Mouse (Mus musculus) heart, postnatal 36 days (tissue): ENCODE data around the gene Rhbdd3. TPM values are rescaled to one million over a fixed set of nuclear protein-coding genes. Genes with fewer than 3 reads are reported as not detected.
A peak's percentile ranks its signal among the peaks of the same experiment; 100 is the strongest.

Experiments
- DNase-seq, 2 experiments: peaks; one replicate each; pipeline ENCODE4 v3.0.0; 2021 to 2022
- intact Hi-C: fragments of 180-260 bp; cut with DNase I; formaldehyde crosslinking; loops from one replicate; pipeline ENCODE4 v1.15.1; 2025
- total RNA-seq, 2 experiments: library from RNA; stranded (reverse); gene quantifications; 2 replicates each; pipeline ENCODE4 v1.2.3; 2021

Gene Rhbdd3
- total RNA-seq, result 10 to 100 TPM; 21.0 to 28.1 TPM

GRCm38 (mm10) chr11:5098736-5099542, at the start of gene Rhbdd3, which contains the start of gene Ewsr1:
Gene Rhbdd3 (plus strand): TSS chr11:5098926.
Gene Ewsr1 (minus strand): TSS chr11:5099266.
- intact Hi-C loops, result loop anchor here (2.0 to 10.0 kb wide), 2 partner anchors 34 to 1004 kb away; partner anchors contain the start of genes Gas2l1 and Mtfp1
- peak; percentile 98 to 100 for DNase-seq

DNA sequence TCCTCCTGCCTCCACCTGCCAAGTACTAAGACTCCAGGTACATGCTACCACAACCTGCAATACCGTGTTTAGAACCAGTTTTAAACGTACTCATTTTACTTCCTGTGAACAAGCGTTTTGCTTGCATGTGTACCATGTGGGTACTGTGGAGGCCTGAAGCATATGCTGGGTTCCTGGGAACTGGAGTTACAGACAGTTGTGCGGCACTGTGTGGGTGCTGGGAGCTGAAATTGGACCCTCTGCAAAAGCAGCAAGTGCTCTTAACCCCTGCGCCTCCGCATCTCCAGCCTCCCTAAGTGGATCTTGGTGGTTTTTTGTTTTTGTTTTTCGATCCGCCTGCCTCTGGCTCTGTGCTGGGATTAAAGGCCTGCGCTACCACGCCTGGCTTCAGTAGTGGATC, 47.1 kb upstream of the Rhbdd3 start:
- DNase-seq, result no peak
- intact Hi-C loops, result no loop called here

DNA sequence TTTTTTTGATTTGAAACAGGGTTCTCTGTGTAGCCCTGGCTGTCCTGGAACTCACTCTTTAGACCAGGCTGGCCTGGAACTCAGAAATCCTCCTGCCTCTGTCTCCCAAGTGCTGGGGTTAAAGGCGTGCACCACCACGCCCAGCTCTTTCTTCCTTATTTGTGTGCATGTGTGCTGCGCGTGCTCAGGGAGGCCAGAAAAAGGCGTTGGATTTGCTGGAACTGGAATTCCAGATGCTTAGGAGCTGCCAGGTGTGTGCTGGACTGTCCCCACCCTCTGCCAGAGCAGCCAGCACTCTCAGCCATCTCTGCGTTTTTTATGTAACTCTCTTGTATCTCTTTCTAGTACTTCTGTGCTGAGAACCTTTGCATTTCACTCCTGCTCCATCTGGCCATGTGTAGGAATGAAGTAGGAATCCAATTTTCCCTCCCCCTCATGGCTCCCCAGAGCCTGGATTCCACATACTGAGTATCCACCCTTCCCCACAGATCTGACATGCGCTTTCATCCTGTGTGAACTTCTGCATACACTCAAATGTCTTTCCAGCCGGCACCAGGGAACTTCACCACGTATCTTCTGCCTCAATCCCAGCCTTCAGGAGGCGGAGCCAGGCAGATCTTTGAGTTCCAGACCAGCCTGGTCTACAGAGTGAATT, 46.4 kb upstream of the Rhbdd3 start:
- DNase-seq, result no peak
- intact Hi-C loops, result no loop called here

GRCm38 (mm10) chr11:5054151-5054550, 44.6 kb upstream of the Rhbdd3 start:
- DNase-seq, result no peak
- intact Hi-C loops, result no loop called here

GRCm38 (mm10) chr11:5054874-5055273, 43.9 kb upstream of the Rhbdd3 start:
- DNase-seq, result no peak
- intact Hi-C loops, result no loop called here

- no peak for DNase-seq
- intact Hi-C loops, result no loop called here
These were observed 42.5 kb upstream of the Rhbdd3 start for GRCm38 (mm10) chr11:5055945-5056938.

DNA sequence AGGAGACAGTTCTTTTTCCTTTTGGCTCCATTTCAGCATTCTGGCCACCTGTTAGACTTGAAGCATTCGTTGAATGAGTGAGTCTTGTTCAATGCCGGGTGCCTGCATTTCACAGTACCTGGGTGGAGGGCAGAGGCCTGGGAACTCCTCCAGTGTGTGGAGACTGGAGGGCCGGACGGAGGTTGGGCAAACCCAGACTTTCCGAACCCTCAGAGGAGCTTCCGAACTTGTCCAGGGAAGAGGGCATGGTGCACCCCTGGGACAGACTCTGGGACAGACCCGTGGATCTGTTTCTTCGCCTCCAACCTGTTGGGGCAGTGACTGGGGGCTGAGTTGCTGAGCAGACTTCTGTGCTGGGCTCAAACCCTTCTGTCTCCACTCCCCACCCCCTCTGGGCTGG, 41.7 kb upstream of the Rhbdd3 start:
- intact Hi-C loops, result no loop called here
- no peak for DNase-seq

GRCm38 (mm10) chr11:5057541-5057855, 41.2 kb upstream of the Rhbdd3 start:
- intact Hi-C loops, result no loop called here

DNA sequence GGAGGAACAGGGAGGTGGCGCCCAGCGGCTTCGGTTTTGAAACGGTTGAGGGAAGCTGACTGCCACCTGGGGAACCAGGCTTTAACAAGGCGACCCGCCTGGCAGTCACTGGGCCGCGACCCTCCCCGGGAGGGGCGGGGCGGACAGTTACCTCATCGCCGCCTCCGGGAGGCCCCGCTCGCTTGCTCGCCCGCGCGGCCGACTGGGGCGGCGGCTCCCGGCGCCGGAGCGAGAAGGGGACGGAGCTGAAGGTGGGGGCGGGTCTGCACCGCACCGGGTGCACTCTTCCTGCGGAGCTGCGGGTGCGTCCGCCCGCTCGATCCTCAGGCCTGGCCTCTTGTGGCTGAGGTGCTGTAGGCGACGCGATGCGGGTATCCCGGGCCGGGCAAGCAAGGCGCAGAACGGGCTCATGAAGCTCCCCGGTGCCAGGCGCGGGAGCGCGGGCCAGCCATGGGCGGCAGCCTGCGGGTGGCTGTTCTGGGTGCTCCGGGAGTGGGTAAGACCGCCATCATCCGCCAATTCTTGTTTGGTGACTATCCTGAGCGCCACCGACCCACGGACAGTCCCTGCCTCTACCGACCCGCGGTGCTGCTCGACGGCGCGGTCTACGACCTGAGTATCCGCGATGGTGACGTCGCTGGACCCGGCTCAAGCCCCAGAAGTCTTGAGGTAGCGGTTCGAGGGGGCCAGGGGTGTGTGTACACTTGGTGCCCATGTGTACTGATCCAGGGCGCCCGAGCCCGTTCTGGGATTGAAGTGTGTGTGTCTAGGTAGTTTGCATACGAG, 40.7 kb upstream of the Rhbdd3 start, which contains the start of gene Rasl10a:
TSS of gene Rasl10a (plus strand) at position 273 of the 786 bp plus-strand sequence.
- DNase-seq, result peak; percentile 42 to 57
- intact Hi-C loops, result no loop called here

More at GRCm38 (mm10) chr11:5057541-5057855, 41.2 kb upstream of the Rhbdd3 start:
- peak in 1 of 2 experiments; percentile 39 for DNase-seq

- DNase-seq, result no peak
- intact Hi-C loops, result no loop called here
These were observed 39.9 kb upstream of the Rhbdd3 start for GRCm38 (mm10) chr11:5058783-5059182.

- no peak for DNase-seq
- intact Hi-C loops, result no loop called here
These were observed 39.5 kb upstream of the Rhbdd3 start for GRCm38 (mm10) chr11:5059230-5059629.

DNA sequence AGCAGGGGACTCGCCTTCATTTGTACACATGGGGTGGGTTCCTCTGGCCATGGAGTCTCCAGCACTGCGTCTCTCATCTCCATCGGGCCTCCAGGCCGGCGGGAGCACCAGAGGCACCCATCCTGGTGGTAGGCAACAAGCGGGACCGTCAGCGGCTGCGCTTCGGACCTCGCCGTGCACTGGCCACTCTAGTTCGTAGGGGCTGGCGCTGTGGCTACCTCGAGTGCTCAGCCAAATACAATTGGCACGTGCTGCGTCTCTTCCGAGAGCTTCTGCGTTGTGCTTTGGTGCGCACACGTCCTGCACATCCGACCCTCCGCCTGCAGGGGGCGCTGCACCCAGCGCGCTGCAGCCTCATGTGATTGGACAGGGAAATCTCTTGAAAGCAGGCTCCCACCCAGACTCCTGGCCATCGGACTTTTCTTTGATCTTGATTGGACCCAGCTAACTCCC, 39.0 kb upstream of the Rhbdd3 start:
- intact Hi-C loops, result no loop called here
- peak; percentile 38 to 40 for DNase-seq

DNA sequence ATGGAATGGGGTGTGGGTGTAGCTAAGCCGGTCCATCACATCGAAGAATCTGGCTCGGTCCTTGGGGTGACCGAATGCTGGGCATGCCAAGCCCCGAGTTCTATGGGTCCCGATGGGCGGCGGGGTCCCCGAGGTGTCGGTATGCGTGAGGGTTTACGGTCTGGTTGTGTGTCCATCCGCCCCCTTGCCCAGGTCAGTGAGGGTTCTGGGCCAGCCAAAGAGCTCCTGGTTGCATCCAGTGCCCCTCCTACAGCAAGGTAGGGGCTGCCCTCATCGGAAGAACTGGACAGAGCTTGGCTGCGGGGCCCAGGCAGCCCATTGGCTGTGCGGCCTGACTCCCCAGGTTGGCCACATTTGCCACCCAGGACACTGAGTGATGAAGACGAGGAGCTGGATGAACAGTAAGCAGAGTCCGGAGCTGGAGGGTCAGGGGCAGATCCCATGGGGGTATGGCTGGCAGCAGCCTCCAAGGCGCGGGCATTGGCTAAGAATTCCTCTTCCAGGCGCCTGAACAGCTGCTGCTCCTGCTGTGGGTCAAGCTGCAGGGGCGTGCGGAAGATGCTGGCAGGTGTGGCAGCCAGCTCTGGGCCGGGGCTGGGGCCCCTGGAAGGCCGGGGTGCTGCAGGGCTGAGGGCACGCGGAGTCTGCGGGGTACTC, 37.8 kb upstream of the Rhbdd3 start:
- intact Hi-C loops, result no loop called here
- DNase-seq, result no peak

DNA sequence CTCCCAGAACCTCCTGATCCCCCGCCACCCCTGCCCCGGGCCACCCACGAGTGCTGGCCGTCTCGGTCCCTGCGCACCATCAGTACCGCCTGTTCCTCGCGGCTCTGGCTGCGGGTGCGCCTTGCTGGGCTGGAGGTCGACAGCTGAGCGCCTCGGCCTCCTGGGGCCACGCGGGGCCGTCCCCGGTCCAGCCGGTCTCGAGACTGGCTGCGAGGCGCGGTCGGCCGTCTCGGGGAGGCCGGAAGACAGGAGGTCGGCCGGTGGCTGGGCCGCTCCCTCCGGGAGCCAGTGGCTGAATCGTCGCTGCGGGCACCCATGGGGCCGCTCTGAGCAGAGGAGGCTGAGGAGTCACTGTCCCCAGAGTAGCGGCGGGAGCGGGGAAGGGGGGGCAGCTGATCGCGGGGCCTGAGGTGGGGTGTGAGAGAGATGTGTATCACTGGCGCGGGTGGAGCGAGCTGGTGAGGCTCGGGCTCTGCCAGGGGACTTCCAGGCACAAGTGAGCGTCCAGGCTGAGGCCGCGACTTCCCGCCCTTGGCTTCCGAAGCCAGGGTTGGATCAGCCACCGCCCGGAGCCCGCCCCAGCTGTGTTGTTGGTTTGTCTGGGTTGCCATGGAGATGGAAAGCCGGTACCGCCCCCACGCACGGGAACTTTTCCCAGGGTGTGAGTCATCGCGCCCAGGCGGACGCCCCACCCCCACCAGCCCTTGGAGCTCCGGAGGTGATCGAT, 37.1 kb upstream of the Rhbdd3 start:
- DNase-seq, result peak; percentile 97 to 98
- intact Hi-C loops, result no loop called here

DNA sequence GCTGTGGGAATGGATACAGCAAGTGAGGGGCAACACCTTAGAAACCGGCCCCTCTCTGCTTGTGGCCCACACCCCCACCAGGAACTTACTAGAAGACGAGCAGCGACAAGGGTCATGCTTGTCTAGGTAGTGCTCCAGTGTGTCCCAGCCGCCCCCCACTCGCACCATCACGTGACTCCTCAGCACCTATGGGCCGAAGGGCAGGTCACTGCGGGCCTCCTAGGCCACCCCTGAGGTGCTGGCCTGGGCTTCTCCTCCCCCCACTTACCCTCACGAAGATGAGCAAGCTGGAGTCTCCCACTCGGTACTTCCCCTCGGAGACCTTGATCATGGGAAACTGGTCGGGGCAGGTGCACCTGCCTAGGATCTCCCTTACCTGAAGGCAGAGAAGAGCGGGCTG, 36.4 kb upstream of the Rhbdd3 start:
- intact Hi-C loops, result no loop called here
- DNase-seq, result no peak

GRCm38 (mm10) chr11:5062860-5063505, 35.7 kb upstream of the Rhbdd3 start:
- intact Hi-C loops, result no loop called here
- no peak for DNase-seq

- DNase-seq, result no peak
- intact Hi-C loops, result loop anchor here (2.0 kb wide), 1 partner anchor 35 kb away; the partner anchor contains the start of genes Ewsr1 and Rhbdd3
These were observed 35.0 kb upstream of the Rhbdd3 start for GRCm38 (mm10) chr11:5063561-5064281.
